Mouse (Mus musculus): ENCODE measurements around the gene Klra10.

Gene Klra10

GRCm38 (mm10) chr6:130281828-130282227 is at the start of gene Klra10:
Gene Klra10 (minus strand): TSS chr6:130281928.
- WGBS = 67% methylated on average over 1 of the region's 1 CpGs

- 90% methylated on average over 2 of the region's 2 CpGs for WGBS
Observed at GRCm38 (mm10) chr6:130255326-130255725, 26.4 kb downstream of the Klra10 start.

- WGBS = 67% methylated on average over 2 of the region's 2 CpGs
Observed at GRCm38 (mm10) chr6:130237536-130237935, 44.2 kb downstream of the Klra10 start.

- WGBS = 35% methylated on average over 1 of the region's 1 CpGs
Observed at GRCm38 (mm10) chr6:130236635-130237034, 45.1 kb downstream of the Klra10 start.

GRCm38 (mm10) chr6:130233222-130233621 is 48.5 kb downstream of the Klra10 start, which contains the start of gene Klra7:
Gene Klra7 (minus strand): TSS chr6:130233322.

Measured in cerebral cortex, adult 2 months (tissue).